Mouse (Mus musculus) gastrocnemius, adult 18-20 months (tissue): Measurements from ENCODE around the gene AC124502.3. TPM values are rescaled to one million over a fixed set of nuclear protein-coding genes. Genes with fewer than 3 reads are reported as not detected.

Experiments used
- DNase-seq: peaks from one replicate; pipeline ENCODE4 v3.0.0; 2021; ENCODE audit warnings: low spot score
- total RNA-seq, 2 experiments: library from RNA; stranded (reverse); gene quantifications; 2 replicates each; pipeline ENCODE4 v1.2.3; 2021

AC124502.3 gene
- total RNA-seq, 2 experiments from 2014 or later, result 0.50 to 1.2 TPM

GRCm38 (mm10) chr19:5026111-5026510 lies 12.6 kb upstream of the AC124502.3 start:
- DNase-seq, result no peak

GRCm38 (mm10) chr19:5032686-5033085 lies 6.0 kb upstream of the AC124502.3 start:
- no peak for DNase-seq

GRCm38 (mm10) chr19:5036577-5036976 lies 2.1 kb upstream of the AC124502.3 start:
- DNase-seq, result no peak

GRCm38 (mm10) chr19:5037678-5038571 lies 766 bp upstream of the AC124502.3 start:
- peak; percentile 69 for DNase-seq

- DNase-seq, result no peak
These were observed 817 bp downstream of the AC124502.3 start for GRCm38 (mm10) chr19:5039301-5040114.

- DNase-seq, result peak; percentile 90
These were observed 2.3 kb downstream of the AC124502.3 start, which contains the start of gene Brms1 for GRCm38 (mm10) chr19:5040862-5041523. Gene Brms1 (plus strand): TSS chr19:5041354.

GRCm38 (mm10) chr19:5041588-5041987 lies 2.9 kb downstream of the AC124502.3 start:
- no peak for DNase-seq

GRCm38 (mm10) chr19:5045531-5045930 lies 6.8 kb downstream of the AC124502.3 start:
- no peak for DNase-seq

GRCm38 (mm10) chr19:5048138-5049056 lies 9.7 kb downstream of the AC124502.3 start:
- DNase-seq, result no peak

- DNase-seq, result no peak
These were observed 10.6 kb downstream of the AC124502.3 start for GRCm38 (mm10) chr19:5049325-5049724.

GRCm38 (mm10) chr19:5050047-5050905 lies 11.6 kb downstream of the AC124502.3 start, which contains the start of gene Rin1:
Gene Rin1 (plus strand): TSS chr19:5050481.
- DNase-seq, result no peak

- no peak for DNase-seq
These were observed 12.3 kb downstream of the AC124502.3 start for GRCm38 (mm10) chr19:5051031-5051430.

- no peak for DNase-seq
These were observed 12.8 kb downstream of the AC124502.3 start for GRCm38 (mm10) chr19:5051515-5051914.

GRCm38 (mm10) chr19:5052166-5052822 lies 13.6 kb downstream of the AC124502.3 start:
- no peak for DNase-seq

- no peak for DNase-seq
These were observed 14.2 kb downstream of the AC124502.3 start for GRCm38 (mm10) chr19:5052853-5053252.

GRCm38 (mm10) chr19:5053909-5054308 lies 15.2 kb downstream of the AC124502.3 start:
- no peak for DNase-seq

- DNase-seq, result no peak
These were observed 17.6 kb downstream of the AC124502.3 start for GRCm38 (mm10) chr19:5056251-5056650.

GRCm38 (mm10) chr19:5057876-5058775 lies 19.4 kb downstream of the AC124502.3 start:
- no peak for DNase-seq
